Mouse (Mus musculus): ENCODE measurements around the gene Prkca.

The Prkca gene

GRCm38 (mm10) chr11:108258811-108259266 is 84.9 kb downstream of the Prkca start:
- peak; percentile 28 to 49 for DNase-seq

- no peak for DNase-seq
Observed at GRCm38 (mm10) chr11:108257921-108258320, 85.8 kb downstream of the Prkca start.

GRCm38 (mm10) chr11:108254681-108255080 is 89.0 kb downstream of the Prkca start:
- peak; percentile 70 to 82 for DNase-seq

GRCm38 (mm10) chr11:108251924-108252775 is 91.6 kb downstream of the Prkca start:
- DNase-seq = no peak

- DNase-seq = peak; percentile 40 to 71
Observed at GRCm38 (mm10) chr11:108250829-108251637, 92.7 kb downstream of the Prkca start.

- DNase-seq = no peak
Observed at GRCm38 (mm10) chr11:108250146-108250635, 93.5 kb downstream of the Prkca start.

DNA sequence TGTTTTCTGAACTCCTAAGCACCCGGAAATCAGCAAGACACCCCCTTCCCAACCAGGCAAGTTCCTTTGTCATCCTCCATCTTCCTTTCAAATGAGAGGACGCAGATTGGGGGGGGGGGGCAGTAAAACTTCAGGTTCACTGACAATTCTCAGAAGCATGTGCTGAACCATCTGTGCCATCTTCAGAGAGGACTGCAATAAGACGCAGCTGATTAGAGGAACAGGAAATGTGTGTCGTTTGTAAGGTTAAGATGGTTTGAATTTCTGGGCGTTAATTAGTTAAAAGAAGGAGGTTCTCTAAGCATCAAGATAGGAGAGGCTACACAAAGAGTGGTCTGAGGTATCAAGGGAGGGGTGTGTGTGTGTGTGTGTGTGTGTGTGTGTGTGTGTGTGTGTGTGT is 94.2 kb downstream of the Prkca start:
- no peak for DNase-seq

- DNase-seq = no peak
Observed at GRCm38 (mm10) chr11:108249047-108249403, 94.7 kb downstream of the Prkca start.

- DNase-seq = no peak
Observed at GRCm38 (mm10) chr11:108248218-108249046, 95.3 kb downstream of the Prkca start.

DNA sequence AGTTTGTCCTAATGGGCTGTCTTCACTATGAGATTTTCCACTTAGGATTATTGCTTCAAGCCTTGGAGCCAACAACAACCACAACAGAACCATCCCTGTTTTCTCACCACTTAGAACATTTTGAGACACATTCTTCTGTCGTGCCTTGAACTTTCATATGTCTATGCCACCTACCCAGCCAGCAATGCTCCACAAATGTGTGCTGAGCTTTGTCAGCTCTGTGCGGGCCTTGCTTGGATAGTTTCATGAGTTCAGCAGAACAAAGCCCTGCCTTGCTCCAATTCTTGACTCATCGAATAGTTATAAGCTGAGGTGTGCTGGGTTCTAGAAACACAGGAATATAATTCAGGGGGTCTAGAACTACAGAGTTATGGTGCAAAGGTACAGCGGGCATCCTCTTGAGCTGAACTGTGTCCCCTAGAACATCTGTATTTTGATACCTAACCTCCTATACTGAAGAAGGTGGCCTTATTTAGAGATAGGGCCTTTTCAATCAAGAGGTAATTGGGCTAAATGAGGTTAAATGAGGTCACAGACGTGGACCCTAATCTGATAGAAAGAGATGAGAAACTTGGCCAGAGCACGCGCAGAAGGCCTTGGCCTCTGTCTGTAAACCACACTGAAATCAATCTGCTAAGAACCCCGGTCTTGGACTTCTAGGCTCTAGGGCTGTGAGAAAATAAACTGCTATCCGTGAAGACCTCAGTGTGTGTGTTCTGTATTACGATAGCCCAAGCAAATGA is 96.4 kb downstream of the Prkca start:
- DNase-seq = no peak

- no peak for DNase-seq
Observed at GRCm38 (mm10) chr11:108246267-108246702, 97.4 kb downstream of the Prkca start.

DNA sequence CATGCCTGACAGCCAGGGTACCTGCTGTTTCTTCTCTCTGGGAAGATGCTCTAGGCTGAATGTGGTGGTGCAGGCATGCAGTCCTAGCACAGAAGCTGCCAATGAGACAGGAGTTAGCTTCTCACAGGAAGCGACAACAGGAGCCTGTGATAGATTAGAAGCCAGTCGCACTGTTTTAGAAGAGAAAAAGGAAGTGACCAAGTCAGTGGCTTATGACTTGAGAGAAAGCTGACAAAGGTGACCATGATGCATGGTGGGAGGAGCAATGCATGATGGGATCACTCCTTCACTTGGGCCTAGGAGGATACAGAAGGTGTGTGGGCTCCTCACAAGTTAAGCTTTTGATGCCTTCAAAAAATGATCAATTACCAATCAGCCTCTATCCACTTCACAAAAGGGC is 99.5 kb downstream of the Prkca start:
- no peak for DNase-seq

DNA sequence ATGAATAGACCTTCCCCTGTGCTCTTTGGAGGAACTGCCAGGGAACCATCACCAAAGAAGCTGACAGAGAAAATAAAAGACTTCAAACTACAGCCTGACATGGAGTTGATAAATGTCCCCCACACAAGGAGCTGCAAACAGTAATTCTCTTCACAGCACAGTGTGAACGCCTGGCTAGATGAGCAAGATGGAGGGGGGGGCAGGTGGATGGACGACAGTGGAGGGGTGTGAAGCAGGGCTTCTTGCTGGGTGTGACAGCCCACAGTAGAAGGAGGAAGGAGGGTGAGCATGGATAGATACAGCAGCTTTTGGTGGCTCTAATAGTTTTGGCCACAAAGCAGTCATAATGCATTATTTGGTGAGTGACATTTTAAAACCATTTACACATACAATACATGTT is 100.1 kb downstream of the Prkca start:
- no peak for DNase-seq

- no peak for DNase-seq
Observed at GRCm38 (mm10) chr11:108240924-108241498, 102.7 kb downstream of the Prkca start.

- DNase-seq = no peak
Observed at GRCm38 (mm10) chr11:108239173-108239572, 104.6 kb downstream of the Prkca start.

DNA sequence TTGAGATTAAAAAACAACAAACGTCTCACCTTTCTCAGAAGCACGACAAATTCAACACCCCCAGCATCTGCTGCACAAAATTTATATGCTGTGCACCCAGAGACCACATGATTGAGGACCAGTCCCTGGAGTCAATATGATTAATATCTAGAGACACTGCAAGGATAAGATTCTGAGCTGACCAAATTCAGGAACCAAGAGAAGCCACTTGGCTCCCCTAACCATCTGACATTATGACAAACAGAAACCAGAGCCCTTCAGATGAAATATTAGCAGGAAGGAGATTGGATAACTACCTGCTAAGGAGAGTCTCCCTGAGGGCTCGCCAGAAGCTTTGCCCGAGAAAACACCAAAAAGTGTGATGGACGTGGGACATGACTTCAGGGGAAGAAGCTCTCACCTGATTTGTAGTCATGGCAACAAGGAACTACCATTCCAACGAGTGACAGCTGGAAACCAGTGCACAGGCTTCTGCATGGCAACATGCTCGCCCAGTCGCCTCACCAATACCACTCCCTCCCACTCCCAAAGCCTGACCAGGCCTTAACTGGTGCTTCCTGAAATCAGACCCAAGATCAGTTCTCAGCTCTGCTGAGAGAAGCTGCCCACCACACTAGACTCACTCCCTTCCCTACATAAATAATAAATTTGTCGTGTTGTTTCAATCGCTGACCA is 106.8 kb downstream of the Prkca start:
- no peak for DNase-seq

DNA sequence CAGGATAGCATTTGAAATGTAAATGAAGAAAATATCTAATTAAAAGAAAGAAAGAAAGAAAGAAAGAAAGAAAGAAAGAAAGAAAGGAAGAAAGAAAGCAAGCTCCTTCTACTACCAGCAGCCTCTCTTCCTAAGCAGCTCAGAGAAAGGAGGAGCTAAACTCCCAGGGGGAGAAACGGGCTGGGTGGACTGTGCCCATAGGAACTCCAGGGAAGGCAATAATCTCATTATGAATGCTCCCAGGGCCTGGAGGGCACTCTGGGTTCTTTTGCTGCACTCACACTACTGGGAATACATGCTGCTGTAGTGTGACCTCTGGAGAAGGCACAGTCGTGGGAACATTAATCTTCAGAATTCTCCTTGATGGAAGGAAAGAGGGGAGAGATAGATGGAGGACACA is 107.5 kb downstream of the Prkca start:
- no peak for DNase-seq

DNA sequence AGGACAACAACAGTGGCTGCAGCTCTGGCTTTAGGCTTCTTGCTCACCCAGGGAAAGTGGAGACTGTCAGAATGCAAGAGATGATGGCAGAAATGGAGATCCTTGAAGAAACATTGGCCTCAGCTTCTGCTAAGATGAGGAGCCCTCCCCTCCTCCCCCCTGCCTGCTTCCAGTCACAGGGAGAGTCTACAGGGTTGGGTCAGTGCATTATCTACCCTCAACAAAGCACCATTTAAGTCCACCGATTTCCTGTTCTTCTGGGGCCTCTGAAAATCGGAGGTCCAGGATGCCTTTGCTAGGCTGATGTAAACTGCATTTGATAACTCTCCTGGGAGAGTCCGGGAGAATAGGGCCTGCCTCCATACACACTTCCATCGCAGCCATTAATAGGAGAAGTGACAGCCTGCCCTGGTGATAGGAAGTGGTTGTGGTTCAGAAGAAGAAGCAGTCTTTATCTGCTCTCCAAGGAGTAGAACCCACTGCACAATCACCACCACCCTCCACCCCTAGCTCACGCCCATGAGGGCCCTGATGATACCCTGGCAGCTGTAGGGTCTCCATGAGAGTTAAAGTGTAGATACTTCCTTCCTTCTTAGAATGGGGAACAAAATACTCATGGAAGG is 108.5 kb downstream of the Prkca start:
- no peak for DNase-seq

GRCm38 (mm10) chr11:108233015-108233414 is 110.7 kb downstream of the Prkca start:
- DNase-seq = no peak

- DNase-seq = peak in 1 of 2 experiments; percentile 57
Observed at GRCm38 (mm10) chr11:108230101-108230500, 113.6 kb downstream of the Prkca start.
